ENCODE assay signal across 9 mouse cellular contexts in the genomic region with DNA sequence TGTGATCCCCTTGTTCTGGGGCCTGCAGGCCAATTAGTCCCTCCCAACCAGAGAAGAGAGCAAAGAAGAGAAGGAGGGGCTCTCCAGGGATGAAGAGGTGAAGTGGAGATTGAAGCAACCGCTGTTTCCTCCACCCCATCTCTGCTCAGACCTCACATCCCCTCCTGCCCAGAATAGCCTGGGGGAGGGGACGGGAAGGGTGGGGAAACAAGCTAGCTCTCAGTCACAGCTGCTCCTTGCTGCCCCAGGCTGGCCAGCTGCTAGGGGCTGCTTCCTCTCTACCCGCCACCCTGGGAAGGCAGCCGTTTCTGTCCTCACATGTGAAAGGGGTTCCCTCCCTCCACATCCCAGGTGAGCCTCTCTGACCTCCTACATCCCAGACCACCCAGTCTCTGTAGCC.
DNase-seq lines count a peak whose midpoint lies in the region; ATAC-seq lines count a peak whose summit lies in the region.
"Had no signal": no experiment of that assay in that cellular context is flagged by ENCODE, and none has a peak within 500 bp of the region (broad histone marks: within the 10 kb centered on the region; RNA-seq: fewer than 3 reads in every experiment).

No protein-coding gene starts in this region.

- no peak overlapping the region for H3K4me3 ChIP-seq in hindbrain, embryonic 10.5 days
- no peak overlapping the region for H3K4me3 ChIP-seq in hindbrain, embryonic 14.5 days (replicated peaks; ENCODE audit: low read length)
- no peak overlapping the region for H3K4me3 ChIP-seq in embryonic facial prominence, embryonic 13.5 days
- no peak overlapping the region for H3K4me3 ChIP-seq in neural tube, embryonic 14.5 days (ENCODE audit: low read depth, low read length)

- no peaks in the 10 kb centered on the region for H3K27me3 ChIP-seq in hindbrain, embryonic 10.5 days (ENCODE audit: insufficient read depth, poor library complexity, severe bottlenecking)
- no peaks in the 10 kb centered on the region for H3K27me3 ChIP-seq in hindbrain, embryonic 14.5 days (ENCODE audit: control insufficient read depth, insufficient read depth, low read length)
- no peaks in the 10 kb centered on the region for H3K27me3 ChIP-seq in embryonic facial prominence, embryonic 13.5 days
- no peaks in the 10 kb centered on the region for H3K27me3 ChIP-seq in neural tube, embryonic 14.5 days (ENCODE audit: control insufficient read depth, insufficient read depth, low read length)

- H3K27ac ChIP-seq in hindbrain, embryonic 10.5 days = peak overlapping the region; percentile 2; the same call in 1 of the 2 replicates
- H3K27ac ChIP-seq in hindbrain, embryonic 14.5 days = no peak overlapping the region
- H3K27ac ChIP-seq in embryonic facial prominence, embryonic 13.5 days = peak overlapping the region; percentile 34; the same call in 1 of the 2 replicates
- no peak overlapping the region for H3K27ac ChIP-seq in neural tube, embryonic 14.5 days (ENCODE audit: low read depth, low read length)

- no peak overlapping the region for H3K4me2 ChIP-seq in hindbrain, embryonic 14.5 days (replicated peaks)
- no peak overlapping the region for H3K4me2 ChIP-seq in embryonic facial prominence, embryonic 13.5 days
- no peak overlapping the region for H3K4me2 ChIP-seq in neural tube, embryonic 14.5 days (ENCODE audit: low read depth, low read length)

- H3K36me3 ChIP-seq in hindbrain, embryonic 10.5 days = no peaks in the 10 kb centered on the region
- H3K36me3 ChIP-seq in hindbrain, embryonic 14.5 days (replicated peaks; ENCODE audit: control insufficient read depth, insufficient read depth) = no peaks in the 10 kb centered on the region
- H3K36me3 ChIP-seq in embryonic facial prominence, embryonic 13.5 days = no peaks in the 10 kb centered on the region
- H3K36me3 ChIP-seq in neural tube, embryonic 14.5 days (ENCODE audit: control insufficient read depth, insufficient read depth, low read length) = no peaks in the 10 kb centered on the region

- no peak for ATAC-seq in hindbrain, embryonic 14.5 days (ENCODE audit: low FRiP score)
- no peak for ATAC-seq in embryonic facial prominence, embryonic 13.5 days (ENCODE audit: insufficient number of reproducible peaks, insufficient read depth, low FRiP score, low TSS enrichment, low read depth)
- ATAC-seq in neural tube, embryonic 14.5 days (ENCODE audit: low read depth) = peak; percentile 28; the same call in 1 of the 2 replicates
- no peak for ATAC-seq in activated CD4-positive, CD25-positive, alpha-beta regulatory T cell, adult 4 months
- ATAC-seq: forebrain, embryonic 16.5 days had no signal

- peaks cover 6% of the 10 kb centered on the region; the same call in 1 of the 2 replicates for H3K9me3 ChIP-seq in hindbrain, embryonic 10.5 days
- no peaks in the 10 kb centered on the region for H3K9me3 ChIP-seq in hindbrain, embryonic 14.5 days (ENCODE audit: control insufficient read depth, low read length)
- no peaks in the 10 kb centered on the region for H3K9me3 ChIP-seq in embryonic facial prominence, embryonic 13.5 days
- no peaks in the 10 kb centered on the region for H3K9me3 ChIP-seq in neural tube, embryonic 14.5 days (ENCODE audit: control insufficient read depth, low read length)

- peak; percentile 23 for DNase-seq in hindbrain, embryonic 10.5 days (ENCODE audit: low spot score)
- DNase-seq in hindbrain, embryonic 14.5 days (ENCODE audit: low spot score) = no peak
- peak; percentile 36 for DNase-seq in CD4-positive, CD25-positive, alpha-beta regulatory T cell, adult 2 months (ENCODE audit: low read depth, low spot score)
- DNase-seq in left cerebral cortex, adult 18-20 months (ENCODE audit: low spot score in 2 of 2) = no peak
- no peak for DNase-seq in gastrocnemius, adult 18-20 months (ENCODE audit: low spot score)

- WGBS in hindbrain, embryonic 10.5 days = 24% methylated on average over 4 of the region's 4 CpGs
- 31% methylated on average over 4 of the region's 4 CpGs for WGBS in hindbrain, embryonic 14.5 days
- 11% methylated on average over 4 of the region's 4 CpGs for WGBS in embryonic facial prominence, embryonic 13.5 days
- 22% methylated on average over 4 of the region's 4 CpGs for WGBS in neural tube, embryonic 14.5 days

- H3K4me1 ChIP-seq in hindbrain, embryonic 10.5 days (replicated peaks) = peaks cover 11% of the 10 kb centered on the region
- H3K4me1 ChIP-seq in hindbrain, embryonic 14.5 days (replicated peaks; ENCODE audit: control insufficient read depth, insufficient read depth, low read length) = no peaks in the 10 kb centered on the region
- peaks cover 14% of the 10 kb centered on the region for H3K4me1 ChIP-seq in embryonic facial prominence, embryonic 13.5 days
- no peaks in the 10 kb centered on the region for H3K4me1 ChIP-seq in neural tube, embryonic 14.5 days (ENCODE audit: control insufficient read depth, insufficient read depth, low read length)

- no peak overlapping the region for H3K9ac ChIP-seq in hindbrain, embryonic 14.5 days
- H3K9ac ChIP-seq in embryonic facial prominence, embryonic 13.5 days = peak overlapping the region; percentile 21; the same call in 1 of the 2 replicates
- H3K9ac ChIP-seq in neural tube, embryonic 14.5 days (replicated peaks; ENCODE audit: low read depth, low read length) = no peak overlapping the region

Comparison
In these comparisons a context has a peak if more than half of its experiments do, and no peak if none do; other contexts are left out.
1. DNase-seq: peak in hindbrain, embryonic 10.5 days (single experiment) and CD4-positive, CD25-positive, alpha-beta regulatory T cell, adult 2 months (single experiment); none in hindbrain, embryonic 14.5 days (single experiment), left cerebral cortex, adult 18-20 months (0 of 2) and gastrocnemius, adult 18-20 months (single experiment).
2. H3K27ac ChIP-seq: peak in hindbrain, embryonic 10.5 days (single experiment) and embryonic facial prominence, embryonic 13.5 days (single experiment); none in hindbrain, embryonic 14.5 days (single experiment) and neural tube, embryonic 14.5 days (single experiment).